Mouse (Mus musculus): ENCODE results near the gene Chrm4.

DNA sequence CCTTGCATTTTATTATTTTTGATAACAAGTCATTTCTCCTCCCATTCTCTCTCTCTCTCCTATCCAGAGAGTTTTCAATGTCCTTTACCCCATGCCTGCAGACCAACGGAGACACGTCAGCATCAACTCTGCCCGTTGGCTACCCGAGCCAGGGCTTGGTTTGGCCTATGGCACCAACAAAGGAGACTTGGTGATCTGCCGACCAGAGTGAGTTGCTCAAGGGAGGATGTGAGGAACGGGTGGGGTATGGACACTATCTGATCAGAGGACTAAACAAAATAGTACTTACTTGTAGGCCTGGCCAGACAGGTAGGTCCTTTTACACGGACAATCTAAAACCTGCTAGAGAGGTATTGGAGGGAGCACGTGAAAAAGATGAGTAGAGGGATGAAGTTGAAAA, 26.6 kb upstream of the Chrm4 start:
- TF ChIP-seq CTCF (IDR thresholded peaks at IDR 0.05; ENCODE audit: control insufficient read depth, insufficient read depth, insufficient read length): no peak
- no peak for TF ChIP-seq USF1 (IDR thresholded peaks at IDR 0.05; ENCODE audit: low read depth)
